Mouse (Mus musculus): ENCODE measurements around the gene Csad.

DNA sequence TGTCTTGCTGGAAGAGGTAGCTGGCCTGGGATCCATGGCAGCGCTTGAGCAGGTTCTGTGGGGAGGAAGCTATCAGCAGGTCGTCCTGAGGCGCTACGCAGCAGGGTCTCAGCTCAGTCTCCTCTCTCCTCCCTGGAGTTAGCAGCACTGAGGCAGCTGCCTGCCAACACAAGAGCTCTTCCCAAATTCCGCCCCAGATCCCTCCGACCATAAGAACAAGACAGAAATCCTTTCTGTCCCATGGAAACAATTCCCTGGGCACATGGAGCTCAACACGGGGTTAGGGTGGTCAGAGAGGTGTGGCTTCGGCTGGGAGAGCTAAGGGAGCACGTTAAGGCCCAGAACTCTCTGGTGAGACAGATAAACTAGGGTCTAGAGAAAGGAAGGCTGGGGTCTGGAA, 25.4 kb downstream of the Csad start:
- TF ChIP-seq POLR2A (IDR thresholded peaks at IDR 0.05; ENCODE audit: borderline replicate concordance, extremely low read depth, low read depth, low read length) (no peak), CTCF (IDR thresholded peaks at IDR 0.05; ENCODE audit: insufficient read depth, low read length) (no peak)

Data from lung, adult 2 months (tissue).